Mouse (Mus musculus) embryonic facial prominence, embryonic 11.5 days (tissue): ENCODE data around the gene Sult6b2. TPM values are rescaled to one million over a fixed set of nuclear protein-coding genes. Genes with fewer than 3 reads are reported as not detected.

Experiments
- ATAC-seq: fragments of 200-750 bp; cut with Nextera tagmentation; replicated peaks from 2 replicates; pipeline ENCODE4 v1.8.0; 2017; ENCODE audit warnings: low read depth; ENCODE audit not compliant: insufficient number of reproducible peaks, low FRiP score, low TSS enrichment
- DNase-seq: peaks from one replicate; pipeline ENCODE4 v3.0.0-alpha.2; 2015; ENCODE audit warnings: low spot score
- H3K27ac ChIP-seq: fragments of 300-500 bp; sonication (generic); replicated peaks from 2 replicates; pipeline ENCODE4 v1.5.1; 2014; ENCODE audit warnings: mild to moderate bottlenecking, low read depth, low read length, control low read depth
- H3K27me3 ChIP-seq: fragments of 300-500 bp; sonication (generic); 2 replicates; pipeline ENCODE4 v1.6.1; 2014; ENCODE audit warnings: mild to moderate bottlenecking, low read length, moderate library complexity, mixed read lengths; ENCODE audit not compliant: control insufficient read depth, insufficient read depth
- H3K36me3 ChIP-seq: fragments of 300-500 bp; sonication (generic); replicated peaks from 2 replicates; pipeline ENCODE4 v1.6.1; 2014; ENCODE audit warnings: low read depth, mild to moderate bottlenecking, low read length, moderate library complexity, mixed read lengths; ENCODE audit not compliant: control insufficient read depth, insufficient read depth
- H3K4me1 ChIP-seq: fragments of 300-500 bp; sonication (generic); 2 replicates; pipeline ENCODE4 v1.6.1; 2014; ENCODE audit warnings: low read length, mixed read lengths; ENCODE audit not compliant: control insufficient read depth, insufficient read depth
- H3K4me2 ChIP-seq: fragments of 300-500 bp; sonication (generic); 2 replicates; pipeline ENCODE4 v1.6.1; 2014; ENCODE audit warnings: low read depth, mild to moderate bottlenecking, control low read depth, low read length, moderate library complexity
- H3K4me3 ChIP-seq: fragments of 300-500 bp; sonication (generic); 2 replicates; pipeline ENCODE4 v1.5.1; 2014; ENCODE audit warnings: low read depth, low read length, control low read depth
- H3K9ac ChIP-seq: fragments of 300-500 bp; sonication (generic); replicated peaks from 2 replicates; pipeline ENCODE4 v1.6.1; 2014; ENCODE audit warnings: mild to moderate bottlenecking, control low read depth, low read length
- H3K9me3 ChIP-seq: fragments of 300-500 bp; sonication (generic); replicated peaks from 2 replicates; pipeline ENCODE4 v1.6.1; 2016; ENCODE audit warnings: mild to moderate bottlenecking, low read length, inconsistent platforms, mixed read lengths; ENCODE audit not compliant: control insufficient read depth
- WGBS: fragments of 180-500 bp; shearing (Covaris S2); extraction: QIAGEN DNeasy Blood & Tissue Kit; methylation state at CpG from one replicate; pipeline ENCODE4 v1.1.7; 2014; 5-methylcytosine and 5-hydroxymethylcytosine counted together
- polyA plus RNA-seq: library from polyadenylated mRNA; unstranded; fragments of >200 nt; fragmentation: Nextera tagmentation; extraction: Ambion mirVana; gene quantifications from 2 replicates; pipeline ENCODE4 v1.2.1, GENCODE M21; 2014

The Sult6b2 gene
- polyA plus RNA-seq, 1 experiment from 2014 or later: not detected

DNA sequence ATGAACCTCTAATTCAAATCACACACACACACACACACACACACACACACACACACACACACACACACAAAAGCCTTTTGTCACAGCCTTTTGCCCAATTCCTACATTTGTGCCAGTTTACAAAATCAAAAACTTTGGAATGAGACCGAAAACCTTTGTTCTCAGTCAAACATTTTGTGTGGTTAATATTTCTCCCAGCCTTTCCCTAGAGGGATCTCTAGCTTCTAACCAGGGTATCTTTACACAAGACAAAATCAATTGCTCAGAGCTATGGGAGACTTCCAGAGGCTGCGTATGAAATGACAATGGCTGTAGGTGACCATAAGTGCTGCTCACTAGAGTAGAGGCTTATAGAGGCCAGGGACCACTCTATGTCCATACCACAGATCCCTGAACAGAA is 66.1 kb downstream of the Sult6b2 start:
- Histone ChIP-seq H3K27me3 (no peaks in the 10 kb centered on the region), H3K36me3 (no peaks in the 10 kb centered on the region), H3K4me2 (no peak overlapping the region)

DNA sequence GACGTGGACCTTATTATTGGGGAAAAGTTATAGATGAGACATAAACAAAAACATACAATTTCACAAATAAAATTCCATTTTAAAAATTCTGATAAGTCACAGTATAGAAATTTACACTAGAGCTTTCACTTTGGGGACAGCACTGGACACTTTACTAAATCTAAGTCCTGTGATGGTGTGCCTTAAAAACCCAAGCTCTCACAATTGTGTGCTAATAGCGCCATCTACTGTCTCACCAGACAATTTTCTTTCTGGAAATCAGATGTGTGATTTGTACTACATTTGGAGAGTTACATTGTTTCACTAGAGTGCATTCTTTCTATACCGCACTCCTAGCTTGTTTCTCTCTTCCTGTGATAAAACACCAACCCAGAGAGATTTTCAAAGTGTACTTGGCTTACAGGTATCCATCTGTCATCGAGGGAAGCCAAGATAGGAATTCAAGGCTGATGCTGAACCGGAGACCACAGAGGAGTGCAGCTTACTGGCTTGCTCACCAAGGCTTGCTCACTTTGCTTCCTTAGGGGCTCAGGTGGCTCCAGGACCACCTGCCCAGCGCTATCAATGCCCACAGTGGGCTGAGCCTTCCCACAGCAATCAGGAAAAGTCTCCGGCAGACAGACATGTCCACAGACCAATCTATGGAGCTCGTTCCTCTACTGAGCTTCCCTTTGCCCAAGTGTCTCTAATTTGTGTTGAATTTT is 68.8 kb downstream of the Sult6b2 start:
- 0 out of 2 replicates have a peak, but pooled peaks have one; percentile 34 for ATAC-seq
- WGBS: 47% methylated on average over 8 of the region's 8 CpGs
- peak; percentile 80 for DNase-seq
- Histone ChIP-seq H3K9ac (no peak overlapping the region), H3K27ac (no peak overlapping the region), H3K4me3 (no peak overlapping the region), H3K27me3 (no peaks in the 10 kb centered on the region), H3K4me1 (no peaks in the 10 kb centered on the region), H3K36me3 (no peaks in the 10 kb centered on the region), H3K9me3 (no peaks in the 10 kb centered on the region), H3K4me2 (no peak overlapping the region)

More for the DNA sequence above, 66.1 kb downstream of the Sult6b2 start:
- ATAC-seq: no peak
- Histone ChIP-seq H3K27ac (no peak overlapping the region), H3K9ac (no peak overlapping the region), H3K4me1 (no peaks in the 10 kb centered on the region), H3K9me3 (no peaks in the 10 kb centered on the region), H3K4me3 (no peak overlapping the region)
- DNase-seq: no peak
- WGBS: 92% methylated on average over 2 of the region's 2 CpGs

Other genes starting within 250 kb of the Sult6b2 start
- 2.8 and 3.2 TPM in 2 replicates for gene Kcnj8, start 232.9 kb downstream of the Sult6b2 start, polyA plus RNA-seq
- gene Abcc9, start 102.2 kb downstream of the Sult6b2 start, polyA plus RNA-seq: 1.8 and 2.0 TPM in 2 replicates
- gene Cmas, start 47.8 kb downstream of the Sult6b2 start, polyA plus RNA-seq: 97.8 and 110 TPM in 2 replicates
- 2.7 and 3.9 TPM in 2 replicates for gene St8sia1, start 159.9 kb upstream of the Sult6b2 start, polyA plus RNA-seq